Mouse (Mus musculus): ENCODE data around the gene Cc2d1b.

Gene Cc2d1b

DNA sequence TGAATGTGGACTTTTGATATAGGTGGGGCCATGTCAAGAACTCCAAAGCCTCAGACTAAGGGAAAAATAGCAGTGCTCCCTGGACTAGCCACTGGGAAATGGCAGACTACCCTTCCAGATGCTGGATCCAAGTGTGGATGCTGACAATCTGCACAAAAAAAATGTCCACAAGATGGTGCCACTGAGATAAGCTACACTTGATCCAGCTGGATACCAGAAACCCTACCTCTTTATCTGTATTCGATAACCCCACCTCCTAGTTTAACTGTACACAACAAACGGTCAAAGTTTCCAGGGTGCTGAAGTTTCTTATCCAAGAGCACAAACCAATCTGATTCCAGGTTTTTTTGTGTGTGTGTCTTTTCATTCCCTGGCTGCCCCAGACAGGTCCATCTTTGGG lies 44.7 kb downstream of the Cc2d1b start:
- no peak for DNase-seq

Measured in thymus, adult 18-20 months (tissue).